8 mouse cellular contexts compared by ENCODE assay signal in genomic region chr16:30549966-30550747, GRCm38 (mm10). TPM values are rescaled to one million over a fixed set of nuclear protein-coding genes. Genes with fewer than 3 reads are reported as not detected.
DNase-seq lines count a peak whose midpoint lies in the region; ATAC-seq and TF ChIP-seq lines count a peak whose summit lies in the region.

No protein-coding gene starts in this region.

- in situ Hi-C loops in CH12.LX (cut with MboI; ENCODE audit: low pct_ligation_motif_present, low pct_unique_long_range_greater_than_20kb, low sequenced_read_pairs) = no loop called here

- WGBS in forebrain, embryonic 11.5 days = under 1% methylated on average over 63 of the region's 63 CpGs
- under 1% methylated on average over 63 of the region's 63 CpGs for WGBS in heart, embryonic 16.5 days
- WGBS in liver, embryonic 13.5 days (ENCODE audit: insufficient replicate concordance) = under 1% methylated on average over 56 of the region's 63 CpGs
- under 1% methylated on average over 59 of the region's 63 CpGs for WGBS in stomach, embryonic 14.5 days

- no peak overlapping the region for H3K27ac ChIP-seq in CH12.LX (ENCODE audit: insufficient read depth, low read depth)
- no peak overlapping the region for H3K27ac ChIP-seq in forebrain, embryonic 11.5 days (ENCODE audit: low read depth, low read length)
- H3K27ac ChIP-seq in heart, embryonic 16.5 days (ENCODE audit: low read length) = peak overlapping the region; percentile 45
- H3K27ac ChIP-seq in liver, embryonic 13.5 days = no peak overlapping the region
- H3K27ac ChIP-seq in stomach, embryonic 14.5 days (ENCODE audit: low read length) = no peak overlapping the region; the same call in none of the 2 replicates

- H3K27me3 ChIP-seq in CH12.LX (replicated peaks) = peaks cover 59% of the 10 kb centered on the region
- H3K27me3 ChIP-seq in forebrain, embryonic 11.5 days (ENCODE audit: control insufficient read depth, insufficient read depth, low read length) = no peaks in the 10 kb centered on the region
- H3K27me3 ChIP-seq in heart, embryonic 16.5 days (ENCODE audit: control insufficient read depth, insufficient read depth, low read length) = no peaks in the 10 kb centered on the region
- H3K27me3 ChIP-seq in liver, embryonic 13.5 days = peaks cover 54% of the 10 kb centered on the region
- H3K27me3 ChIP-seq in stomach, embryonic 14.5 days (ENCODE audit: control insufficient read depth, insufficient read depth, low read length) = no peaks in the 10 kb centered on the region

- dilution Hi-C loops in CH12.LX (cut with MboI; ENCODE audit: extremely low pct_ligation_motif_present, extremely low pct_unique_long_range_greater_than_20kb, low sequenced_read_pairs) = no loop called here

- no peak for TF ChIP-seq POLR2A in CH12.LX (IDR thresholded peaks at IDR 0.05; ENCODE audit: low read depth, low read length)

- TF ChIP-seq CTCF in CH12.LX (conservative IDR thresholded peaks at IDR 0.05 in 1 of 2, IDR thresholded peaks at IDR 0.05 in 1 of 2; ENCODE audit: low read depth in 2 of 2, low read length in 2 of 2) = peak; percentile 21 to 89; a peak in 2 of 4 replicates

- no peak for TF ChIP-seq EP300 in CH12.LX (IDR thresholded peaks at IDR 0.05; ENCODE audit: low read length)

- peak overlapping the region; percentile 80 for H3K4me2 ChIP-seq in CH12.LX (ENCODE audit: insufficient read depth, low read depth, poor library complexity, severe bottlenecking)
- peak overlapping the region; percentile 81 for H3K4me2 ChIP-seq in forebrain, embryonic 11.5 days (ENCODE audit: low read depth, low read length, severe bottlenecking)
- H3K4me2 ChIP-seq in heart, embryonic 16.5 days (ENCODE audit: low read depth, low read length) = peak overlapping the region; percentile 69
- H3K4me2 ChIP-seq in liver, embryonic 13.5 days = peak overlapping the region; percentile 92
- peak overlapping the region; percentile 77 for H3K4me2 ChIP-seq in stomach, embryonic 14.5 days (replicated peaks; ENCODE audit: low read depth, low read length)

- H3K9ac ChIP-seq in CH12.LX (ENCODE audit: insufficient read depth, low read depth) = peak overlapping the region; percentile 27
- peak overlapping the region; percentile 98 for H3K9ac ChIP-seq in forebrain, embryonic 11.5 days (ENCODE audit: low read length)
- H3K9ac ChIP-seq in heart, embryonic 16.5 days (ENCODE audit: low read length) = peak overlapping the region; percentile 94
- H3K9ac ChIP-seq in liver, embryonic 13.5 days = peak overlapping the region; percentile 77
- peak overlapping the region; percentile 72 for H3K9ac ChIP-seq in stomach, embryonic 14.5 days (replicated peaks; ENCODE audit: low read depth, low read length)

- no peaks in the 10 kb centered on the region for H3K36me3 ChIP-seq in CH12.LX (replicated peaks in 1 of 2; ENCODE audit: control insufficient read depth in 1 of 2, insufficient read depth in 1 of 2, low read length in 1 of 2)
- H3K36me3 ChIP-seq in forebrain, embryonic 11.5 days (ENCODE audit: control insufficient read depth, insufficient read depth, low read length) = peaks cover 3% of the 10 kb centered on the region; the same call in 1 of the 2 replicates
- peaks cover 15% of the 10 kb centered on the region for H3K36me3 ChIP-seq in heart, embryonic 16.5 days (ENCODE audit: control insufficient read depth, insufficient read depth)
- no peaks in the 10 kb centered on the region for H3K36me3 ChIP-seq in liver, embryonic 13.5 days
- H3K36me3 ChIP-seq in stomach, embryonic 14.5 days (ENCODE audit: control insufficient read depth, insufficient read depth, low read length) = no peaks in the 10 kb centered on the region

- H3K79me2 ChIP-seq in CH12.LX (replicated peaks; ENCODE audit: control insufficient read depth, extremely low read depth, insufficient read depth, poor library complexity, severe bottlenecking) = no peaks in the 10 kb centered on the region

- peak; percentile 50 for DNase-seq in CH12.LX (ENCODE audit: extremely low read depth)
- peak; percentile 53 for DNase-seq in c-Kit-positive CD71-positive TER-119-negative erythroid progenitor cells, embryonic 14.5 days (ENCODE audit: low read depth)
- peak; percentile 92 for DNase-seq in forebrain, embryonic 11.5 days (ENCODE audit: low spot score)
- DNase-seq in kidney, postnatal 14 days = peak; percentile 87
- DNase-seq in liver, embryonic 13.5 days = peak; percentile 56
- peak; percentile 48 to 63 for DNase-seq in natural killer cell, adult 2 months (ENCODE audit: low spot score in 2 of 2)

- peaks cover 15% of the 10 kb centered on the region for H3K9me3 ChIP-seq in CH12.LX (replicated peaks; ENCODE audit: low read length)
- H3K9me3 ChIP-seq in forebrain, embryonic 11.5 days (ENCODE audit: control insufficient read depth, low read length) = no peaks in the 10 kb centered on the region; the same call in 1 of the 2 replicates
- H3K9me3 ChIP-seq in heart, embryonic 16.5 days (replicated peaks; ENCODE audit: control insufficient read depth, low read length) = peaks cover 11% of the 10 kb centered on the region
- H3K9me3 ChIP-seq in liver, embryonic 13.5 days (replicated peaks) = no peaks in the 10 kb centered on the region
- peaks cover 5% of the 10 kb centered on the region; the same call in 1 of the 2 replicates for H3K9me3 ChIP-seq in stomach, embryonic 14.5 days (ENCODE audit: control insufficient read depth, low read depth, low read length)

- peak; percentile 26 for TF ChIP-seq RAD21 in CH12.LX (IDR thresholded peaks at IDR 0.05; ENCODE audit: low read depth, low read length)

- peak overlapping the region; percentile 49 to 58 (median 49) for H3K4me3 ChIP-seq in CH12.LX (replicated peaks in 1 of 3; ENCODE audit: low read depth in 2 of 3, low read length in 2 of 3, poor library complexity in 1 of 3)
- H3K4me3 ChIP-seq in forebrain, embryonic 11.5 days (ENCODE audit: low read depth, low read length) = peak overlapping the region; percentile 72
- H3K4me3 ChIP-seq in heart, embryonic 16.5 days (ENCODE audit: low read length) = peak overlapping the region; percentile 77
- peak overlapping the region; percentile 68 for H3K4me3 ChIP-seq in liver, embryonic 13.5 days (replicated peaks)
- peak overlapping the region; percentile 76 for H3K4me3 ChIP-seq in stomach, embryonic 14.5 days (ENCODE audit: low read depth, low read length)

- peak; percentile 92 for ATAC-seq in forebrain, embryonic 11.5 days (replicated peaks; ENCODE audit: low FRiP score)
- peak; percentile 78 for ATAC-seq in heart, embryonic 16.5 days (replicated peaks; ENCODE audit: extremely low read depth, insufficient read depth, low FRiP score)
- peak; percentile 82 for ATAC-seq in liver, embryonic 13.5 days (ENCODE audit: low read depth)
- ATAC-seq in stomach, embryonic 14.5 days (ENCODE audit: insufficient number of reproducible peaks, insufficient read depth, low FRiP score, low read depth) = peak; percentile 84

- peaks cover 3 to 8% of the 10 kb centered on the region in 2 experiments for H3K4me1 ChIP-seq in CH12.LX (ENCODE audit: control insufficient read depth in 1 of 2, insufficient read depth in 2 of 2)
- no peaks in the 10 kb centered on the region; the same call in 1 of the 2 replicates for H3K4me1 ChIP-seq in forebrain, embryonic 11.5 days (replicated peaks; ENCODE audit: control insufficient read depth, insufficient read depth, low read length)
- H3K4me1 ChIP-seq in heart, embryonic 16.5 days (ENCODE audit: control insufficient read depth, insufficient read depth, low read length) = peaks cover 26% of the 10 kb centered on the region
- peaks cover 23% of the 10 kb centered on the region for H3K4me1 ChIP-seq in liver, embryonic 13.5 days (replicated peaks)
- H3K4me1 ChIP-seq in stomach, embryonic 14.5 days (ENCODE audit: control insufficient read depth, insufficient read depth, low read length) = peaks cover 5% of the 10 kb centered on the region; the same call in 1 of the 2 replicates

TF ChIP-seq in CH12.LX, 34 proteins besides CTCF, POLR2A, EP300 and RAD21 (continues in another document):
- TF ChIP-seq ETS1 (conservative IDR thresholded peaks at IDR 0.05; ENCODE audit: low read depth, low read length) = no peak
- peak; percentile 4; the same call in 1 of the 2 replicates for TF ChIP-seq IRF4 (IDR thresholded peaks at IDR 0.05; ENCODE audit: low read depth, low read length)
- TF ChIP-seq MAZ (IDR thresholded peaks at IDR 0.05; ENCODE audit: low read depth, low read length) = peak; percentile 64; the same call in 1 of the 2 replicates
- TF ChIP-seq NRF1 (IDR thresholded peaks at IDR 0.05; ENCODE audit: low read depth, low read length) = 0 out of 2 replicates have a peak, but pooled peaks have one; percentile 12
- 0 out of 2 replicates have a peak, but pooled peaks have one; percentile 21 for TF ChIP-seq NELFE (IDR thresholded peaks at IDR 0.05; ENCODE audit: low read depth, low read length)
- peak; percentile 82; the same call in 1 of the 2 replicates for TF ChIP-seq UBTF (IDR thresholded peaks at IDR 0.05; ENCODE audit: low read depth, low read length)

RNA-seq across cellular contexts. Expression of gene Tmem44, which starts 0.5 kb away (rescaled TPM):
- total RNA-seq in CH12.LX (2012; rRNA removed) = 0.38 and 0.51 TPM in 2 replicates
- total RNA-seq in CH12.LX (2014; rRNA removed) = 0.07 and 0.16 TPM in 2 replicates
- 0.70 and 0.78 TPM in 2 replicates for polyA plus RNA-seq in CH12.LX (2012; ENCODE audit: insufficient read length, low read depth)
- polyA plus RNA-seq in forebrain, embryonic 11.5 days (2014; fragmentation: Nextera tagmentation; extraction: Ambion mirVana) = 26.3 and 30.4 TPM in 2 replicates
- polyA plus RNA-seq in heart, embryonic 16.5 days (2015; fragmentation: Nextera tagmentation; extraction: Ambion mirVana) = 19.3 and 21.5 TPM in 2 replicates
- 1.0 and 1.2 TPM in 2 replicates for polyA plus RNA-seq in liver, embryonic 13.5 days (2015; fragmentation: Nextera tagmentation; extraction: Ambion mirVana)
- 15.2 and 16.0 TPM in 2 replicates for polyA plus RNA-seq in stomach, embryonic 14.5 days (2014; fragmentation: Nextera tagmentation; extraction: Ambion mirVana)

RNA-seq across cellular contexts. Expression of gene Lsg1, which starts 37.2 kb away (rescaled TPM):
- total RNA-seq in CH12.LX (2012; rRNA removed) (58.4 and 70.8 TPM in 2 replicates), CH12.LX (2014; rRNA removed) (94.7 and 106 TPM in 2 replicates)
- polyA plus RNA-seq in CH12.LX (2012; ENCODE audit: insufficient read length, low read depth) = 189 and 261 TPM in 2 replicates
- polyA plus RNA-seq in forebrain, embryonic 11.5 days (2014; fragmentation: Nextera tagmentation; extraction: Ambion mirVana) = 77.4 and 80.7 TPM in 2 replicates
- 28.2 and 37.5 TPM in 2 replicates for polyA plus RNA-seq in heart, embryonic 16.5 days (2015; fragmentation: Nextera tagmentation; extraction: Ambion mirVana)
- polyA plus RNA-seq in liver, embryonic 13.5 days (2015; fragmentation: Nextera tagmentation; extraction: Ambion mirVana) = 36.9 and 45.8 TPM in 2 replicates
- 65.0 and 66.0 TPM in 2 replicates for polyA plus RNA-seq in stomach, embryonic 14.5 days (2014; fragmentation: Nextera tagmentation; extraction: Ambion mirVana)

RNA-seq across cellular contexts. Expression of gene Fam43a, which starts 49.4 kb away (rescaled TPM):
- total RNA-seq in CH12.LX (2012; rRNA removed) (82.2 and 106 TPM in 2 replicates), CH12.LX (2014; rRNA removed) (77.1 and 82.1 TPM in 2 replicates)
- 106 and 121 TPM in 2 replicates for polyA plus RNA-seq in CH12.LX (2012; ENCODE audit: insufficient read length, low read depth)
- polyA plus RNA-seq in forebrain, embryonic 11.5 days (2014; fragmentation: Nextera tagmentation; extraction: Ambion mirVana) = 5.7 and 6.8 TPM in 2 replicates
- polyA plus RNA-seq in heart, embryonic 16.5 days (2015; fragmentation: Nextera tagmentation; extraction: Ambion mirVana) = 19.7 and 20.4 TPM in 2 replicates
- polyA plus RNA-seq in liver, embryonic 13.5 days (2015; fragmentation: Nextera tagmentation; extraction: Ambion mirVana) = 5.0 and 5.9 TPM in 2 replicates
- polyA plus RNA-seq in stomach, embryonic 14.5 days (2014; fragmentation: Nextera tagmentation; extraction: Ambion mirVana) = 9.7 and 11.3 TPM in 2 replicates

Comparison
In these comparisons a context has a peak if more than half of its experiments do, and no peak if none do; other contexts are left out.
1. H3K9ac ChIP-seq: peak in every context shown above with its lines; median percentile 98 in forebrain, embryonic 11.5 days; 94 in heart, embryonic 16.5 days; 77 in liver, embryonic 13.5 days; 72 in stomach, embryonic 14.5 days; 27 in CH12.LX.